33 mouse cellular contexts compared by ENCODE assay signal in genomic region chr11:41644083-41644482, GRCm38 (mm10).
DNase-seq lines count a peak whose midpoint lies in the region; ATAC-seq and TF ChIP-seq lines count a peak whose summit lies in the region.
"Had no signal": no experiment of that assay in that cellular context is flagged by ENCODE, and none has a peak within 500 bp of the region (broad histone marks: within the 10 kb centered on the region; RNA-seq: fewer than 3 reads in every experiment).

No protein-coding gene starts in this region.

- no peak for TF ChIP-seq CTCF in kidney, postnatal 0 days (IDR thresholded peaks at IDR 0.05; ENCODE audit: low read depth)

- no peak overlapping the region for H3K4me3 ChIP-seq in hindbrain, embryonic 11.5 days (ENCODE audit: low read depth, low read length)
- no peak overlapping the region for H3K4me3 ChIP-seq in hindbrain, embryonic 16.5 days (ENCODE audit: low read length)
- no peak overlapping the region for H3K4me3 ChIP-seq in kidney, postnatal 0 days (replicated peaks; ENCODE audit: low read depth, low read length)
- H3K4me3 ChIP-seq in neural tube, embryonic 11.5 days (ENCODE audit: low read depth, low read length): no peak overlapping the region
- H3K4me3 ChIP-seq in midbrain, embryonic 14.5 days (replicated peaks; ENCODE audit: low read depth, low read length): no peak overlapping the region
- no peak overlapping the region for H3K4me3 ChIP-seq in liver, embryonic 12.5 days
- H3K4me3 ChIP-seq: forebrain, embryonic 10.5 days; forebrain, embryonic 15.5 days; gastrocnemius, adult 2 months; layer of hippocampus, adult 2 months; left cerebral cortex, adult 2 months; limb, embryonic 13.5 days; liver, embryonic 13.5 days; megakaryocyte, embryonic 14.5 days had no signal

- H3K36me3 ChIP-seq in hindbrain, embryonic 11.5 days (ENCODE audit: control insufficient read depth, insufficient read depth, low read length): no peaks in the 10 kb centered on the region
- no peaks in the 10 kb centered on the region for H3K36me3 ChIP-seq in hindbrain, embryonic 16.5 days (ENCODE audit: control insufficient read depth, insufficient read depth, low read length)
- H3K36me3 ChIP-seq in kidney, postnatal 0 days (ENCODE audit: insufficient read depth, low read length): no peaks in the 10 kb centered on the region
- H3K36me3 ChIP-seq in neural tube, embryonic 11.5 days (ENCODE audit: control insufficient read depth, insufficient read depth, low read length): no peaks in the 10 kb centered on the region
- no peaks in the 10 kb centered on the region for H3K36me3 ChIP-seq in midbrain, embryonic 14.5 days (ENCODE audit: control insufficient read depth, insufficient read depth, low read length)
- H3K36me3 ChIP-seq in liver, embryonic 12.5 days: no peaks in the 10 kb centered on the region
- H3K36me3 ChIP-seq: forebrain, embryonic 10.5 days; forebrain, embryonic 15.5 days; limb, embryonic 13.5 days; liver, embryonic 13.5 days had no signal

- no peak overlapping the region for H3K4me2 ChIP-seq in hindbrain, embryonic 11.5 days (replicated peaks; ENCODE audit: low read depth, low read length)
- no peak overlapping the region for H3K4me2 ChIP-seq in hindbrain, embryonic 16.5 days (ENCODE audit: low read length)
- no peak overlapping the region for H3K4me2 ChIP-seq in kidney, postnatal 0 days (ENCODE audit: low read length)
- no peak overlapping the region for H3K4me2 ChIP-seq in neural tube, embryonic 11.5 days (ENCODE audit: low read depth)
- no peak overlapping the region for H3K4me2 ChIP-seq in midbrain, embryonic 14.5 days (ENCODE audit: low read length)
- H3K4me2 ChIP-seq in liver, embryonic 12.5 days: no peak overlapping the region
- H3K4me2 ChIP-seq: forebrain, embryonic 15.5 days; heart, embryonic 11.5 days; limb, embryonic 13.5 days; liver, embryonic 13.5 days had no signal

- no peaks in the 10 kb centered on the region for H3K9me3 ChIP-seq in hindbrain, embryonic 11.5 days (ENCODE audit: control insufficient read depth, low read length)
- H3K9me3 ChIP-seq in hindbrain, embryonic 16.5 days (ENCODE audit: control insufficient read depth, low read length): no peaks in the 10 kb centered on the region
- no peaks in the 10 kb centered on the region for H3K9me3 ChIP-seq in kidney, postnatal 0 days (replicated peaks; ENCODE audit: low read length)
- H3K9me3 ChIP-seq in neural tube, embryonic 11.5 days (ENCODE audit: control insufficient read depth, low read length): no peaks in the 10 kb centered on the region
- no peaks in the 10 kb centered on the region for H3K9me3 ChIP-seq in midbrain, embryonic 14.5 days (ENCODE audit: control insufficient read depth, low read length)
- H3K9me3 ChIP-seq in liver, embryonic 12.5 days (replicated peaks): no peaks in the 10 kb centered on the region
- H3K9me3 ChIP-seq: forebrain, embryonic 10.5 days; forebrain, embryonic 15.5 days; limb, embryonic 13.5 days; liver, embryonic 13.5 days; megakaryocyte, embryonic 14.5 days had no signal

- H3K27me3 ChIP-seq in hindbrain, embryonic 11.5 days (ENCODE audit: control insufficient read depth, insufficient read depth, low read length): no peaks in the 10 kb centered on the region
- no peaks in the 10 kb centered on the region for H3K27me3 ChIP-seq in hindbrain, embryonic 16.5 days (replicated peaks; ENCODE audit: control insufficient read depth, insufficient read depth, low read length)
- no peaks in the 10 kb centered on the region for H3K27me3 ChIP-seq in kidney, postnatal 0 days (ENCODE audit: insufficient read depth, low read length)
- no peaks in the 10 kb centered on the region for H3K27me3 ChIP-seq in neural tube, embryonic 11.5 days (ENCODE audit: control insufficient read depth, insufficient read depth, low read length)
- H3K27me3 ChIP-seq in midbrain, embryonic 14.5 days (ENCODE audit: control insufficient read depth, insufficient read depth, low read length): no peaks in the 10 kb centered on the region
- no peaks in the 10 kb centered on the region for H3K27me3 ChIP-seq in liver, embryonic 12.5 days (replicated peaks)
- H3K27me3 ChIP-seq: forebrain, embryonic 15.5 days; limb, embryonic 13.5 days; liver, embryonic 13.5 days; megakaryocyte, embryonic 14.5 days; Patski had no signal

- H3K4me1 ChIP-seq in hindbrain, embryonic 11.5 days (replicated peaks; ENCODE audit: control insufficient read depth, insufficient read depth, low read length): no peaks in the 10 kb centered on the region
- H3K4me1 ChIP-seq in hindbrain, embryonic 16.5 days (ENCODE audit: control insufficient read depth, insufficient read depth, low read depth, low read length): no peaks in the 10 kb centered on the region; the same call in 1 of the 2 replicates
- no peaks in the 10 kb centered on the region for H3K4me1 ChIP-seq in kidney, postnatal 0 days (replicated peaks; ENCODE audit: insufficient read depth, low read length)
- no peaks in the 10 kb centered on the region; the same call in 1 of the 2 replicates for H3K4me1 ChIP-seq in neural tube, embryonic 11.5 days (ENCODE audit: control insufficient read depth, insufficient read depth, low read length)
- peaks cover 19% of the 10 kb centered on the region for H3K4me1 ChIP-seq in midbrain, embryonic 14.5 days (ENCODE audit: control insufficient read depth, insufficient read depth, low read length)
- no peaks in the 10 kb centered on the region for H3K4me1 ChIP-seq in liver, embryonic 12.5 days
- H3K4me1 ChIP-seq: forebrain, embryonic 15.5 days; liver, embryonic 13.5 days; megakaryocyte, embryonic 14.5 days had no signal

- WGBS in hindbrain, embryonic 11.5 days: 36% methylated on average over 3 of the region's 3 CpGs
- 29% methylated on average over 3 of the region's 3 CpGs for WGBS in hindbrain, embryonic 16.5 days
- 74% methylated on average over 3 of the region's 3 CpGs for WGBS in kidney, postnatal 0 days
- 48% methylated on average over 3 of the region's 3 CpGs for WGBS in neural tube, embryonic 11.5 days
- 10% methylated on average over 3 of the region's 3 CpGs for WGBS in midbrain, embryonic 14.5 days
- 77% methylated on average over 3 of the region's 3 CpGs for WGBS in liver, embryonic 12.5 days (ENCODE audit: insufficient replicate concordance)

- no peak overlapping the region for H3K9ac ChIP-seq in hindbrain, embryonic 11.5 days (ENCODE audit: low read depth, low read length)
- no peak overlapping the region for H3K9ac ChIP-seq in hindbrain, embryonic 16.5 days (ENCODE audit: low read depth, low read length)
- no peak overlapping the region for H3K9ac ChIP-seq in kidney, postnatal 0 days (ENCODE audit: low read depth, low read length)
- H3K9ac ChIP-seq in neural tube, embryonic 11.5 days (ENCODE audit: low read length): no peak overlapping the region
- no peak overlapping the region for H3K9ac ChIP-seq in midbrain, embryonic 14.5 days (replicated peaks; ENCODE audit: low read length)
- H3K9ac ChIP-seq in liver, embryonic 12.5 days: no peak overlapping the region
- H3K9ac ChIP-seq: forebrain, embryonic 15.5 days; limb, embryonic 13.5 days; liver, embryonic 13.5 days had no signal

- H3K27ac ChIP-seq in hindbrain, embryonic 11.5 days (ENCODE audit: low read depth, low read length): no peak overlapping the region
- no peak overlapping the region for H3K27ac ChIP-seq in hindbrain, embryonic 16.5 days (ENCODE audit: low read depth, low read length)
- H3K27ac ChIP-seq in kidney, postnatal 0 days: 0 out of 2 replicates have a peak overlapping the region, but pooled peaks have one; percentile 25
- no peak overlapping the region for H3K27ac ChIP-seq in neural tube, embryonic 11.5 days (ENCODE audit: low read depth, low read length)
- H3K27ac ChIP-seq in midbrain, embryonic 14.5 days (replicated peaks; ENCODE audit: low read depth, low read length): 0 out of 2 replicates have a peak overlapping the region, but pooled peaks have one; percentile 32
- no peak overlapping the region for H3K27ac ChIP-seq in liver, embryonic 12.5 days
- H3K27ac ChIP-seq: forebrain, embryonic 10.5 days; forebrain, embryonic 15.5 days; gastrocnemius, adult 2 months; layer of hippocampus, adult 2 months; left cerebral cortex, adult 2 months; limb, embryonic 13.5 days; liver, embryonic 13.5 days had no signal

- peak; percentile 39; the same call in 1 of the 2 replicates for ATAC-seq in hindbrain, embryonic 11.5 days (ENCODE audit: low FRiP score)
- ATAC-seq in hindbrain, embryonic 16.5 days: no peak
- ATAC-seq in kidney, postnatal 0 days (replicated peaks; ENCODE audit: low FRiP score, low read depth): no peak
- 0 out of 2 replicates have a peak, but pooled peaks have one; percentile 47 for ATAC-seq in neural tube, embryonic 11.5 days (ENCODE audit: insufficient read depth, low FRiP score, low TSS enrichment)
- ATAC-seq in midbrain, embryonic 14.5 days (ENCODE audit: low FRiP score, low TSS enrichment): no peak
- ATAC-seq in liver, embryonic 12.5 days: no peak
- ATAC-seq: forebrain, embryonic 15.5 days; intestine, postnatal 0 days; Patski had no signal

- DNase-seq in hindbrain, embryonic 11.5 days (ENCODE audit: low spot score): no peak
- no peak for DNase-seq in kidney, postnatal 0 days (ENCODE audit: low spot score)
- no peak for DNase-seq in kidney, adult 18-20 months
- no peak for DNase-seq in neural tube, embryonic 11.5 days (ENCODE audit: low spot score)
- no peak for DNase-seq in neural tube, embryonic 10.5 days (ENCODE audit: extremely low spot score, low spot score)
- no peak for DNase-seq in midbrain, embryonic 14.5 days
- DNase-seq: adrenal gland, postnatal 10 days; cerebellum, adult 11 months; cerebellum, adult 9-10 months; cerebellum, postnatal 36 days; embryo, embryonic 11 days; gastrocnemius, adult 2 months; gastrocnemius, postnatal 36 days; heart, adult 18-20 months; heart, postnatal 4 days; kidney, postnatal 25 days; liver, embryonic 13.5 days; lung, adult 18-20 months; lung, postnatal 4 days; retina, postnatal 1 day; right cerebral cortex, postnatal 14 days; thymus, postnatal 4 days had no signal

Comparison
In these comparisons a context has a peak if more than half of its experiments do, and no peak if none do; other contexts are left out.
1. ATAC-seq: peak in hindbrain, embryonic 11.5 days (single experiment) and neural tube, embryonic 11.5 days (single experiment); none in hindbrain, embryonic 16.5 days (single experiment), kidney, postnatal 0 days (single experiment), midbrain, embryonic 14.5 days (single experiment) and liver, embryonic 12.5 days (single experiment).
2. H3K27ac ChIP-seq: peak in kidney, postnatal 0 days (single experiment) and midbrain, embryonic 14.5 days (single experiment); none in hindbrain, embryonic 11.5 days (single experiment), hindbrain, embryonic 16.5 days (single experiment), neural tube, embryonic 11.5 days (single experiment) and liver, embryonic 12.5 days (single experiment).